ENCODE assay signal across 24 mouse cellular contexts in genomic region chr1:188643156-188643555, GRCm38 (mm10).
A peak's percentile ranks its signal among the peaks of the same experiment; 100 is the strongest.
DNase-seq lines count a peak whose midpoint lies in the region; ATAC-seq and TF ChIP-seq lines count a peak whose summit lies in the region.
"Had no signal": no experiment of that assay in that cellular context is flagged by ENCODE, and none has a peak within 500 bp of the region (broad histone marks: within the 10 kb centered on the region; RNA-seq: fewer than 3 reads in every experiment).

No protein-coding gene starts in this region.

- no peak overlapping the region for H3K27ac ChIP-seq in heart, embryonic 11.5 days (ENCODE audit: low read depth, low read length)
- peak overlapping the region; percentile 71 for H3K27ac ChIP-seq in lung, embryonic 15.5 days
- H3K27ac ChIP-seq in stomach, embryonic 15.5 days: no peak overlapping the region
- H3K27ac ChIP-seq in stomach, postnatal 0 days (replicated peaks): no peak overlapping the region
- H3K27ac ChIP-seq: embryonic facial prominence, embryonic 10.5 days; embryonic facial prominence, embryonic 12.5 days; forebrain, embryonic 13.5 days; forebrain, embryonic 15.5 days had no signal

- H3K9me3 ChIP-seq in heart, embryonic 11.5 days (replicated peaks; ENCODE audit: control insufficient read depth, low read length): no peaks in the 10 kb centered on the region
- H3K9me3 ChIP-seq in lung, embryonic 15.5 days: no peaks in the 10 kb centered on the region
- no peaks in the 10 kb centered on the region for H3K9me3 ChIP-seq in stomach, embryonic 15.5 days
- no peaks in the 10 kb centered on the region for H3K9me3 ChIP-seq in stomach, postnatal 0 days (ENCODE audit: control insufficient read depth, low read length)
- H3K9me3 ChIP-seq: embryonic facial prominence, embryonic 10.5 days; embryonic facial prominence, embryonic 12.5 days; forebrain, embryonic 13.5 days; forebrain, embryonic 15.5 days had no signal

- 58% methylated on average over 3 of the region's 3 CpGs for WGBS in heart, embryonic 11.5 days (ENCODE audit: insufficient replicate concordance)
- 40% methylated on average over 3 of the region's 3 CpGs for WGBS in lung, embryonic 15.5 days
- WGBS in stomach, embryonic 15.5 days: 59% methylated on average over 3 of the region's 3 CpGs
- 56% methylated on average over 3 of the region's 3 CpGs for WGBS in stomach, postnatal 0 days

- H3K36me3 ChIP-seq in heart, embryonic 11.5 days (ENCODE audit: control insufficient read depth, insufficient read depth, low read length): no peaks in the 10 kb centered on the region
- no peaks in the 10 kb centered on the region for H3K36me3 ChIP-seq in lung, embryonic 15.5 days
- no peaks in the 10 kb centered on the region for H3K36me3 ChIP-seq in stomach, embryonic 15.5 days
- H3K36me3 ChIP-seq in stomach, postnatal 0 days (ENCODE audit: control insufficient read depth, insufficient read depth, low read length): no peaks in the 10 kb centered on the region
- H3K36me3 ChIP-seq: embryonic facial prominence, embryonic 10.5 days; embryonic facial prominence, embryonic 12.5 days; forebrain, embryonic 15.5 days; G1E had no signal

- no peaks in the 10 kb centered on the region for H3K27me3 ChIP-seq in heart, embryonic 11.5 days (ENCODE audit: control insufficient read depth, insufficient read depth, low read length)
- no peaks in the 10 kb centered on the region for H3K27me3 ChIP-seq in lung, embryonic 15.5 days
- H3K27me3 ChIP-seq in stomach, embryonic 15.5 days (replicated peaks): no peaks in the 10 kb centered on the region
- H3K27me3 ChIP-seq in stomach, postnatal 0 days (ENCODE audit: control insufficient read depth, insufficient read depth, low read length): no peaks in the 10 kb centered on the region
- H3K27me3 ChIP-seq: CH12.LX; embryonic facial prominence, embryonic 12.5 days; forebrain, embryonic 13.5 days; forebrain, embryonic 15.5 days; Patski had no signal

- peak; percentile 40 for DNase-seq in heart, adult 11 months
- DNase-seq in lung, postnatal 25 days (ENCODE audit: low spot score): no peak
- DNase-seq in stomach, postnatal 0 days (ENCODE audit: low spot score): no peak
- DNase-seq: adrenal gland, adult 8-10 months; adrenal gland, postnatal 14 days; adrenal gland, postnatal 36 days; B cell, adult 2 months; cerebellum, adult 11-12 months; cerebellum, adult 2 months; cerebellum, adult 9-10 months; cerebellum, postnatal 10 days; cerebellum, postnatal 25 days had no signal

- H3K9ac ChIP-seq in heart, embryonic 11.5 days (ENCODE audit: low read depth, low read length): no peak overlapping the region
- H3K9ac ChIP-seq in lung, embryonic 15.5 days: no peak overlapping the region
- no peak overlapping the region for H3K9ac ChIP-seq in stomach, embryonic 15.5 days
- no peak overlapping the region for H3K9ac ChIP-seq in stomach, postnatal 0 days (ENCODE audit: low read length)
- H3K9ac ChIP-seq: embryonic facial prominence, embryonic 12.5 days; forebrain, embryonic 13.5 days; forebrain, embryonic 15.5 days had no signal

- TF ChIP-seq CTCF in stomach, postnatal 0 days (IDR thresholded peaks at IDR 0.05; ENCODE audit: low read depth): no peak

- no peak for TF ChIP-seq EP300 in stomach, postnatal 0 days (optimal IDR thresholded peaks at IDR 0.05)

- no peak overlapping the region for H3K4me3 ChIP-seq in heart, embryonic 11.5 days (ENCODE audit: low read depth, low read length)
- no peak overlapping the region for H3K4me3 ChIP-seq in lung, embryonic 15.5 days
- H3K4me3 ChIP-seq in stomach, embryonic 15.5 days (replicated peaks): no peak overlapping the region
- no peak overlapping the region for H3K4me3 ChIP-seq in stomach, postnatal 0 days (ENCODE audit: low read depth, low read length)
- H3K4me3 ChIP-seq: embryonic facial prominence, embryonic 10.5 days; embryonic facial prominence, embryonic 12.5 days; forebrain, embryonic 13.5 days; forebrain, embryonic 15.5 days had no signal

- ATAC-seq in heart, embryonic 11.5 days (replicated peaks; ENCODE audit: insufficient number of reproducible peaks, low FRiP score, low TSS enrichment): no peak
- ATAC-seq in lung, embryonic 15.5 days (ENCODE audit: borderline replicate concordance, extremely low read depth, low FRiP score, low TSS enrichment): no peak
- ATAC-seq in stomach, embryonic 15.5 days (ENCODE audit: insufficient read depth, low FRiP score, low read depth): peak; percentile 56; the same call in 1 of the 2 replicates
- no peak for ATAC-seq in stomach, postnatal 0 days (ENCODE audit: low FRiP score, low TSS enrichment)
- ATAC-seq: activated CD4-positive, CD25-positive, alpha-beta regulatory T cell, adult 4 months; CD4-positive, CD25-positive, alpha-beta regulatory T cell, adult 4 months; forebrain, embryonic 13.5 days; forebrain, embryonic 15.5 days; Patski had no signal

- H3K4me2 ChIP-seq in heart, embryonic 11.5 days: no peak overlapping the region
- H3K4me2 ChIP-seq in lung, embryonic 15.5 days: no peak overlapping the region
- H3K4me2 ChIP-seq in stomach, embryonic 15.5 days: no peak overlapping the region
- no peak overlapping the region for H3K4me2 ChIP-seq in stomach, postnatal 0 days (replicated peaks; ENCODE audit: low read depth)
- H3K4me2 ChIP-seq: embryonic facial prominence, embryonic 12.5 days; forebrain, embryonic 13.5 days; forebrain, embryonic 15.5 days had no signal

- no peaks in the 10 kb centered on the region for H3K4me1 ChIP-seq in heart, embryonic 11.5 days (ENCODE audit: control insufficient read depth, insufficient read depth, low read length)
- no peaks in the 10 kb centered on the region for H3K4me1 ChIP-seq in lung, embryonic 15.5 days
- H3K4me1 ChIP-seq in stomach, embryonic 15.5 days: no peaks in the 10 kb centered on the region
- H3K4me1 ChIP-seq in stomach, postnatal 0 days (replicated peaks; ENCODE audit: control insufficient read depth, insufficient read depth): no peaks in the 10 kb centered on the region
- H3K4me1 ChIP-seq: embryonic facial prominence, embryonic 10.5 days; embryonic facial prominence, embryonic 12.5 days; forebrain, embryonic 13.5 days; forebrain, embryonic 15.5 days had no signal
